Mouse (Mus musculus) cerebellum, adult 11 months (tissue): Measurements from ENCODE around the gene Sf1.

ENCODE experiments used
- DNase-seq: peaks from one replicate; pipeline ENCODE4 v3.0.0; 2022

Gene Sf1

GRCm38 (mm10) chr19:6423241-6423640, 59.8 kb downstream of the Sf1 start:
- no peak for DNase-seq

DNA sequence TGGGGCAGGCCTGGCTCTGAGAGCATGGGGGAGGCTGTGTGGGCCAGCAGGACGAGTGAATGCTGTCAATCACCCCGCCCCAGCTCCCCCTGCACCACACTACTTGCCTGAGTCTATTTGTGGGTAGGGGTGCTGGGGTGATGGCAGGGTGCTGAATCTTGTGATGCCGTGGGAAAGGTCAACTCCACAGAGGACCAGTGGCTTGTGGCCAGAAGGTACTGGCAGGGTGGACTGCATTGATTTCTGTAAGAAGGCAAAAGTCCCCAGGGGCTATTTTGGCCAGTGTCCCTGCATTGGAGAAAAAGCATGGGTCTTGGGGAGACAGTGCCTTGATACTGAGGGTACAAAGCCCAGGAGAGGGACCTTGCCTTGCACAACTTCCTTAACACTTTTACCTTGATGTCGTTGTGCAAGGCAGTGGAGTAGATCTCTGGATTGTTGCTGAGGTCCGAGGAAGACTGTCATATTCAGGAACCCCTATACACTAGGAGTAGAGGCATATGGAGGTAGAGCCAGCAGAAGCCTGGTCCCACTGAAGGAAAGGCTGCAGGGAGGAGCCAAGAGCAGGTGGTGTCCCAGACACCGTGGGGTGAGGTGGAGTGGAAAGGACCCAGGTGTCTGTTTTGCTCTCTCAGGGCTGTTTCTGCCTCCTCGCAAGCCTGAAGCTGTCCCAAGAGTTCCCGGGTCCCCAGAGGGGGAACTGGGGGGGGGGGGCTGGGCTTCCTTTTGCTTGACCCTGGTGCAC, 60.8 kb downstream of the Sf1 start:
- no peak for DNase-seq

DNA sequence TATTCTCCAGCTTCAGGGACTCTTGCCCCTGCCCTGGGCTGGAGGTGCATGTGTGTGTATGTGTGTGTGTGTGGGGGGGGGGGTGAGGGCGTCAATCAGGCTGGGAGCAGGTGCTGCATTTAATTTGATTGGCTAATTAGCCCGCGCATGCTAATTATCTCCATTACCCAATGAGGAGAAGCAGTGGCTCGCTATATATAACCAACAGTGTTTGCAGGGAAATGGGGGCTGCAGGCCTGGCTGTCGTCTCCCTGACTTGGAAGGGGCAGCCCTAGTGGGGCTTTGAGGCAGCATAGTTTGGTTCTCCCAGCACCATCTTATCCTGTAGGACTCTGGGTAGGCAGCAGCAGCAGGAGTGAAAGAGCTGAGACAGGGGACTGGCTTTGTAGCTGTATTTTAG, 62.1 kb downstream of the Sf1 start:
- DNase-seq = no peak

DNA sequence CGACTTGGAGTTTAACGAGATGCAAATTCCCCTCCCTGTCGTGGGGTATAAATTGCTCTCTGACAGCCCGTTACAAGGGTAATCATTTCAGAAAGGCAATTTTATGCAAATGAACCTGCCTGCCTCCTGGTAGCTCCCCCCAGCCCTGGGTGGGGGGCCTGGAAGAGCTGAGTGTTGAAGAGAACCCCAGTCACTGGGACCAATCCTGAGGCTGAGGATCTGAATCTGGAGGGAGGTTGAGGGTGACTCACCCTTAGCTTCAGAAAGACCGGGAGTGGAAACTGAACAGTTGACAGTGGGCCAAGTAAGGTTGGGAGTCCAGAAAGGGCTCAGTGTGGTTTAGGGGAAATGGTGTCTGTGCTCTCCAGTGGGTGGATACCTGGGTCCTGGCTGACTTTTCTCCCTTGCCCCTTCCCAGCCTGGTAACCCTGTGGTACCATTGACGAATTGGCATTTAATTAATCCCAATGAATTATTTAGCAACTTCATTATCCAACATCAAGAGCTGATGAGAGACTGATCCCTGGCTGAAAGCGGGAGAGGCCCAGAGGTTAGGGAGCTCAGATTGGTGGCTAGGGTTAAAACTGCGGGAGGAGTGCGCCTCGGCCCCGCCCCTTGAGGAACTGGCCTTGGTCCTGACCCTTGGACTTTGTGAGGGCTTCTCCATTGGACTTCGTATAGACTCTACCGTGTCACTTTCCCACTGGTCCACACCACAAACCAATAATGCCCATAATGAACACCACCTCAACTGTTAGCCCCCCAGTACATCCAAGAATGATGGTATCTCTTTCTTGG, 63.4 kb downstream of the Sf1 start:
- DNase-seq = no peak
